Mouse (Mus musculus) layer of hippocampus, adult 2 months (tissue): ENCODE measurements at regions not wholly inside any gene's neighbourhood (a gene's known extent, or its start where the extent isn't known, plus 50 kb on each side); places are given as distances from the start of the nearest gene placed in this dataset.

Experiments used
- DNase-seq, 2 experiments: peaks; one replicate each; pipeline ENCODE4 v3.0.0; 2022; ENCODE audit warnings: low spot score in 2 of 2
- H3K27ac ChIP-seq: fragments of 200-600 bp; 2 replicates; pipeline ENCODE4 v1.8.1; 2022
- H3K4me3 ChIP-seq: fragments of 200-600 bp; 2 replicates; pipeline ENCODE4 v1.8.1; 2022; ENCODE audit warnings: mild to moderate bottlenecking
- CTCF ChIP-seq: fragments of 200-600 bp; conservative IDR thresholded peaks from 2 replicates; pipeline ENCODE4 v1.8.1; 2022; ENCODE audit warnings: antibody characterized with exemption, mild to moderate bottlenecking, moderate library complexity

GRCm38 (mm10) chr4:34499731-34500130 lies 51.0 kb upstream of the Akirin2 start:
- Histone ChIP-seq H3K27ac (no peak overlapping the region), H3K4me3 (no peak overlapping the region)
- no peak for DNase-seq
- TF ChIP-seq CTCF: no peak
